Mouse (Mus musculus): ENCODE measurements at regions not wholly inside any gene's neighbourhood (a gene's known extent, or its start where the extent isn't known, plus 50 kb on each side); places are given as distances from the start of the nearest gene placed in this dataset.

- no peak overlapping the region for H3K4me3 ChIP-seq (ENCODE audit: insufficient read depth in 1 of 2, low read depth in 1 of 2, low read length in 2 of 2, poor library complexity in 1 of 2, severe bottlenecking in 1 of 2)
- in situ Hi-C loops (cut with MboI; ENCODE audit: low sequenced_read_pairs in 2 of 2, unreplicated experiment in 2 of 2) = no loop called here
- H3K9ac ChIP-seq (ENCODE audit: insufficient read depth, low read depth, low read length, poor library complexity, severe bottlenecking) = no peak overlapping the region
- no peaks in the 10 kb centered on the region for H3K4me1 ChIP-seq (ENCODE audit: control insufficient read depth in 2 of 2, insufficient read depth in 2 of 2, low read length in 2 of 2, poor library complexity in 1 of 2)
- no peak overlapping the region for H3K27ac ChIP-seq (ENCODE audit: insufficient read depth, low read depth, low read length, poor library complexity, severe bottlenecking)
- no peak for DNase-seq (ENCODE audit: low read depth, low spot score)
- no peaks in the 10 kb centered on the region for H3K36me3 ChIP-seq (ENCODE audit: control insufficient read depth, insufficient read depth, low read length, poor library complexity, severe bottlenecking)
- TF ChIP-seq ZC3H11A (IDR thresholded peaks at IDR 0.05; ENCODE audit: borderline replicate concordance, low read depth, low read length) (no peak), ZNF384 (IDR thresholded peaks at IDR 0.05; ENCODE audit: low read depth, low read length) (no peak), CHD2 (IDR thresholded peaks at IDR 0.05; ENCODE audit: low read depth, low read length) (no peak), MAFK (IDR thresholded peaks at IDR 0.05; ENCODE audit: insufficient read depth, low read depth, low read length) (no peak), HCFC1 (IDR thresholded peaks at IDR 0.05; ENCODE audit: borderline replicate concordance, insufficient read depth, low read length) (no peak)
- no peaks in the 10 kb centered on the region for H3K9me3 ChIP-seq (ENCODE audit: control insufficient read depth, insufficient read depth, low read depth, low read length)
Observed at GRCm38 (mm10) chr16:76837450-76837849, 176.1 kb upstream of the Usp25 start.

DNA sequence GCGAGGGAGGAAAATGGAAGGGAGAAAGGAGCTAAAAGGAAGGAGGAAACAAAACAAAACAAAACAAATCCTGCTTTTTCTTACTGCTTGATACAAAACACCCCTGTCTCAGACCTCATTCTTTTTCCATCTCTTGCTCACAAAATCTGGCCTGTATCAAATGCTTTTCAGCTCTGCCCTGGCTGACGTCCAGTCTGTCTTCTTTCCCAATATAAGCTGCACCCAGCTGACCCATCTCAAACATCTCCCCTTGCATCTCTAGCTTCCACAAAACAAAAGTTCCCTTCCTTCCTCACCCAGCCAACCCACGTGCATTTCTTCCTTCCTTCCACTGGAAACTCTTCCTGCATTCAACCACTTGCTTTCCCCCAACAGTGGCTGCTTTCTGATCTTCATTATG lies 183.1 kb upstream of the Usp25 start:
- no peak overlapping the region for H3K4me3 ChIP-seq (ENCODE audit: insufficient read depth in 1 of 2, low read depth in 1 of 2, low read length in 2 of 2, poor library complexity in 1 of 2, severe bottlenecking in 1 of 2)
- DNase-seq (ENCODE audit: low read depth, low spot score) = no peak
- H3K27ac ChIP-seq (ENCODE audit: insufficient read depth, low read depth, low read length, poor library complexity, severe bottlenecking) = no peak overlapping the region
- H3K36me3 ChIP-seq (ENCODE audit: control insufficient read depth, insufficient read depth, low read length, poor library complexity, severe bottlenecking) = no peaks in the 10 kb centered on the region
- TF ChIP-seq CHD2 (IDR thresholded peaks at IDR 0.05; ENCODE audit: low read depth, low read length) = no peak
- no peak for TF ChIP-seq ZNF384 (IDR thresholded peaks at IDR 0.05; ENCODE audit: low read depth, low read length)
- TF ChIP-seq HCFC1 (IDR thresholded peaks at IDR 0.05; ENCODE audit: borderline replicate concordance, insufficient read depth, low read length) = no peak
- no peak for TF ChIP-seq ZC3H11A (IDR thresholded peaks at IDR 0.05; ENCODE audit: borderline replicate concordance, low read depth, low read length)
- TF ChIP-seq MAFK (IDR thresholded peaks at IDR 0.05; ENCODE audit: insufficient read depth, low read depth, low read length) = no peak
- no peaks in the 10 kb centered on the region for H3K4me1 ChIP-seq (ENCODE audit: control insufficient read depth in 2 of 2, insufficient read depth in 2 of 2, low read length in 2 of 2, poor library complexity in 1 of 2)
- in situ Hi-C loops (cut with MboI; ENCODE audit: low sequenced_read_pairs in 2 of 2, unreplicated experiment in 2 of 2) = no loop called here
- H3K9me3 ChIP-seq (ENCODE audit: control insufficient read depth, insufficient read depth, low read depth, low read length) = no peaks in the 10 kb centered on the region
- no peak overlapping the region for H3K9ac ChIP-seq (ENCODE audit: insufficient read depth, low read depth, low read length, poor library complexity, severe bottlenecking)

DNA sequence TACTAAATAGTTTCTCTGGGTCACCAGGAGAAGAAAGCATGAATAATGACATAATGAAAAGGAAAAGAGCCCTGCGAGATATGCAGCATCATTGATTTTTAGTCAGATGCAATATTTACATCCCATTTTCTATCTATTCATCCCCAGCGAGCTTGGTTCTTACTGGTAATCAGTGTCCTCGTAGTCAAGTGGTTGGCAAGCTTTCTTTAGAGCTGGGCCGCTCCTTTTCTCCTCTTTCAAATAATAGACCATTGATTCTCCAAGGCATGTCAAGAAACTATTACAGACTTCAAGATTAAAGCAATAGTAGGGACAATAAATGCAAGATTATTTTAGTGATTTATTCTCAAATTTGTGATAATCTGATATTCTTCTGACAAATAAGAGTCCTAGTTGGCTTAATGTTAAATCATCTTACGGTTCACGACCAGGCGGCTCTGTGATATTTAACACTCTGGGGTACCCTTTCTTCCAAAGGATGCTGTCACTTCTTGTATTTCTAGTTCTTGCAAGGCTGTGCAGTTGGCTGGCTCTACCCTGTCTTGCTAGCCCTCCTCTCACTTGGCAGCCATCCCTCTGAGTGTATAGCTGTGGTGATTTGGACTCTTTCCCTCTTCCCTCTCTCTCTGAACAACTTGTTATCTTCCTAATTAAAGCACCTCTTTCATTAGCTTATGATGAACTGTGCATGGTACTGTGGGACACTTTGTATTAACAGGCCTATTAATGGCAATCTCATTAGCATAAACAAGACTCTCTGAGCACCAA lies 185.6 kb upstream of the Usp25 start:
- no peak for TF ChIP-seq ZC3H11A (IDR thresholded peaks at IDR 0.05; ENCODE audit: borderline replicate concordance, low read depth, low read length)
- no peak for TF ChIP-seq ZNF384 (IDR thresholded peaks at IDR 0.05; ENCODE audit: low read depth, low read length)
- no peak for TF ChIP-seq HCFC1 (IDR thresholded peaks at IDR 0.05; ENCODE audit: borderline replicate concordance, insufficient read depth, low read length)
- no peak for TF ChIP-seq CHD2 (IDR thresholded peaks at IDR 0.05; ENCODE audit: low read depth, low read length)
- no peak for TF ChIP-seq MAFK (IDR thresholded peaks at IDR 0.05; ENCODE audit: insufficient read depth, low read depth, low read length)
- no peak overlapping the region for H3K4me3 ChIP-seq (ENCODE audit: insufficient read depth in 1 of 2, low read depth in 1 of 2, low read length in 2 of 2, poor library complexity in 1 of 2, severe bottlenecking in 1 of 2)
- in situ Hi-C loops (cut with MboI; ENCODE audit: low sequenced_read_pairs in 2 of 2, unreplicated experiment in 2 of 2) = no loop called here
- no peak for DNase-seq (ENCODE audit: low read depth, low spot score)
- H3K9ac ChIP-seq (ENCODE audit: insufficient read depth, low read depth, low read length, poor library complexity, severe bottlenecking) = no peak overlapping the region
- H3K9me3 ChIP-seq (ENCODE audit: control insufficient read depth, insufficient read depth, low read depth, low read length) = no peaks in the 10 kb centered on the region
- no peaks in the 10 kb centered on the region for H3K4me1 ChIP-seq (ENCODE audit: control insufficient read depth in 2 of 2, insufficient read depth in 2 of 2, low read length in 2 of 2, poor library complexity in 1 of 2)
- no peak overlapping the region for H3K27ac ChIP-seq (ENCODE audit: insufficient read depth, low read depth, low read length, poor library complexity, severe bottlenecking)
- H3K36me3 ChIP-seq (ENCODE audit: control insufficient read depth, insufficient read depth, low read length, poor library complexity, severe bottlenecking) = no peaks in the 10 kb centered on the region

GRCm38 (mm10) chr16:76821261-76821660 lies 192.2 kb upstream of the Usp25 start:
- in situ Hi-C loops (cut with MboI; ENCODE audit: low sequenced_read_pairs in 2 of 2, unreplicated experiment in 2 of 2) = no loop called here
- TF ChIP-seq MAFK (IDR thresholded peaks at IDR 0.05; ENCODE audit: insufficient read depth, low read depth, low read length) (no peak), HCFC1 (IDR thresholded peaks at IDR 0.05; ENCODE audit: borderline replicate concordance, insufficient read depth, low read length) (no peak), CHD2 (IDR thresholded peaks at IDR 0.05; ENCODE audit: low read depth, low read length) (no peak), ZC3H11A (IDR thresholded peaks at IDR 0.05; ENCODE audit: borderline replicate concordance, low read depth, low read length) (no peak), ZNF384 (IDR thresholded peaks at IDR 0.05; ENCODE audit: low read depth, low read length) (no peak)

More at GRCm38 (mm10) chr16:76821261-76821660, 192.2 kb upstream of the Usp25 start:
- H3K4me3 ChIP-seq (ENCODE audit: insufficient read depth in 1 of 2, low read depth in 1 of 2, low read length in 2 of 2, poor library complexity in 1 of 2, severe bottlenecking in 1 of 2) = no peak overlapping the region
- no peaks in the 10 kb centered on the region for H3K9me3 ChIP-seq (ENCODE audit: control insufficient read depth, insufficient read depth, low read depth, low read length)
- no peak overlapping the region for H3K27ac ChIP-seq (ENCODE audit: insufficient read depth, low read depth, low read length, poor library complexity, severe bottlenecking)
- DNase-seq (ENCODE audit: low read depth, low spot score) = no peak
- no peaks in the 10 kb centered on the region for H3K36me3 ChIP-seq (ENCODE audit: control insufficient read depth, insufficient read depth, low read length, poor library complexity, severe bottlenecking)
- H3K4me1 ChIP-seq (ENCODE audit: control insufficient read depth in 2 of 2, insufficient read depth in 2 of 2, low read length in 2 of 2, poor library complexity in 1 of 2) = no peaks in the 10 kb centered on the region
- H3K9ac ChIP-seq (ENCODE audit: insufficient read depth, low read depth, low read length, poor library complexity, severe bottlenecking) = no peak overlapping the region

Measured in ES-E14 (cell line).